Mouse (Mus musculus): Measurements from ENCODE around the gene Ttll4. TPM values are rescaled to one million over a fixed set of nuclear protein-coding genes. Genes with fewer than 3 reads are reported as not detected.

Ttll4 gene
- 14.3 and 20.3 TPM in 2 replicates for polyA plus RNA-seq (2012)

GRCm38 (mm10) chr1:74661448-74662195 is at the start of gene Ttll4:
Gene Ttll4 (plus strand): TSS chr1:74661745.

GRCm38 (mm10) chr1:74713099-74713858 is 51.7 kb downstream of the Ttll4 start, which contains the start of gene Cyp27a1:
Gene Cyp27a1 (plus strand): TSS chr1:74713574.

GRCm38 (mm10) chr1:74748643-74749271 is 87.2 kb downstream of the Ttll4 start, which contains the start of gene Prkag3:
Gene Prkag3 (minus strand): TSS chr1:74749221.

Other genes starting within 250 kb of the Ttll4 start
- gene Cnot9, start 155.7 kb upstream of the Ttll4 start, polyA plus RNA-seq (2012): 14.6 and 14.8 TPM in 2 replicates
- gene Plcd4, start 118.9 kb upstream of the Ttll4 start, polyA plus RNA-seq (2012): not detected in 2 replicates
- 2.0 and 2.9 TPM in 2 replicates for gene Usp37, start 117.5 kb upstream of the Ttll4 start, polyA plus RNA-seq (2012)
- 12.2 and 16.2 TPM in 2 replicates for gene Zfp142, start 73.5 kb upstream of the Ttll4 start, polyA plus RNA-seq (2012)
- gene Bcs1l, start 73.5 kb upstream of the Ttll4 start, polyA plus RNA-seq (2012): 3.9 and 4.0 TPM in 2 replicates
- gene Rnf25, start 60.3 kb upstream of the Ttll4 start, polyA plus RNA-seq (2012): 10.2 and 12.5 TPM in 2 replicates
- gene Stk36, start 60.3 kb upstream of the Ttll4 start, polyA plus RNA-seq (2012): 0.04 and 0.17 TPM in 2 replicates
- gene Cyp27a1, start 51.8 kb downstream of the Ttll4 start, polyA plus RNA-seq (2012): 1.7 and 2.8 TPM in 2 replicates
- not detected in 2 replicates for gene Prkag3, start 87.5 kb downstream of the Ttll4 start, polyA plus RNA-seq (2012)
- gene Wnt6, start 110.1 kb downstream of the Ttll4 start, polyA plus RNA-seq (2012): 0.91 and 1.3 TPM in 2 replicates
- gene Wnt10a, start 129.8 kb downstream of the Ttll4 start, polyA plus RNA-seq (2012): 0.17 and 1.3 TPM in 2 replicates
- 0.04 and 0.05 TPM in 2 replicates for gene Cdk5r2, start 193.2 kb downstream of the Ttll4 start, polyA plus RNA-seq (2012)
- 0.65 TPM in 1 of 2 replicates, not detected in the other for gene Fev, start 223.7 kb downstream of the Ttll4 start, polyA plus RNA-seq (2012)
- not detected in 2 replicates for gene Cryba2, start 231.4 kb downstream of the Ttll4 start, polyA plus RNA-seq (2012)